Mouse (Mus musculus) bone marrow macrophage, adult 2 months (primary cell): ENCODE measurements around the gene Tmem235. TPM values are rescaled to one million over a fixed set of nuclear protein-coding genes. Genes with fewer than 3 reads are reported as not detected.

Experiments used
- H3K27ac ChIP-seq: 2 replicates; pipeline ENCODE4 v1.5.1; 2012; ENCODE audit warnings: low read depth, low read length; ENCODE audit not compliant: insufficient read depth
- H3K4me1 ChIP-seq: 2 replicates; pipeline ENCODE4 v1.6.1; 2012; ENCODE audit warnings: low read length; ENCODE audit not compliant: control insufficient read depth, insufficient read depth
- H3K4me3 ChIP-seq: 2 replicates; pipeline ENCODE4 v1.5.1; 2012; ENCODE audit warnings: mild to moderate bottlenecking, low read length, moderate library complexity; ENCODE audit not compliant: insufficient read depth
- CTCF ChIP-seq: IDR thresholded peaks from 2 replicates; pipeline ENCODE4 v1.5.1; 2012; ENCODE audit warnings: low read depth, mild to moderate bottlenecking, low read length, moderate library complexity
- POLR2A ChIP-seq: IDR thresholded peaks from 2 replicates; pipeline ENCODE4 v1.6.1; 2012; ENCODE audit warnings: mild to moderate bottlenecking, low read depth, low read length, borderline replicate concordance
- polyA plus RNA-seq: library from polyadenylated mRNA; stranded (reverse); fragments of >200 nt; gene quantifications from 2 replicates; pipeline ENCODE4 v1.2.4, GENCODE M21; 2012; ENCODE audit not compliant: missing spikeins, insufficient read depth, insufficient read length

The Tmem235 gene
- polyA plus RNA-seq, 1 experiment = not detected

GRCm38 (mm10) chr11:117845651-117846050 lies 14.9 kb upstream of the Tmem235 start:
- no peak overlapping the region for H3K27ac ChIP-seq
- peaks cover 23% of the 10 kb centered on the region for H3K4me1 ChIP-seq
- TF ChIP-seq CTCF = no peak
- TF ChIP-seq POLR2A = no peak
- no peak overlapping the region for H3K4me3 ChIP-seq

DNA sequence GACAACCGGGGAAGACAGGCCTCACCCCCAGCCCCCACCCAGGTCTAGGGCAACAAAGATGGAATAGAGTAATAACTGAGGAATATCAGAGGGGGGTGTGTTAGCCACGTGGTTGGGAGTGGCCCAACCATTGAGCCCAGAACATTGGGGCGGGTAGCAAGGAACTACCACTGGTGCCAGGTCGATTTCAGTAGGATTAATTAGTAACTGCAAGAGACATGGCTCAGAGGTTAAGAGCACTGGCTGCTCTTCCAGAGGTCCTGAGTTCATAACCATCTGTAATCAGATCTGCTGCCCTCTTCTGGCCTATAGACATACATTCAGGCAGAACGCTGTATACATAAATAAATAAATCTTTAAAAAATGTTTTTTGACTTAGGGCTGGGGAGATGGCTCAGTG lies 13.9 kb upstream of the Tmem235 start:
- no peak for TF ChIP-seq CTCF
- no peak for TF ChIP-seq POLR2A
- Histone ChIP-seq H3K4me1 (peaks cover 23% of the 10 kb centered on the region), H3K27ac (peak overlapping the region; percentile 94), H3K4me3 (no peak overlapping the region)

DNA sequence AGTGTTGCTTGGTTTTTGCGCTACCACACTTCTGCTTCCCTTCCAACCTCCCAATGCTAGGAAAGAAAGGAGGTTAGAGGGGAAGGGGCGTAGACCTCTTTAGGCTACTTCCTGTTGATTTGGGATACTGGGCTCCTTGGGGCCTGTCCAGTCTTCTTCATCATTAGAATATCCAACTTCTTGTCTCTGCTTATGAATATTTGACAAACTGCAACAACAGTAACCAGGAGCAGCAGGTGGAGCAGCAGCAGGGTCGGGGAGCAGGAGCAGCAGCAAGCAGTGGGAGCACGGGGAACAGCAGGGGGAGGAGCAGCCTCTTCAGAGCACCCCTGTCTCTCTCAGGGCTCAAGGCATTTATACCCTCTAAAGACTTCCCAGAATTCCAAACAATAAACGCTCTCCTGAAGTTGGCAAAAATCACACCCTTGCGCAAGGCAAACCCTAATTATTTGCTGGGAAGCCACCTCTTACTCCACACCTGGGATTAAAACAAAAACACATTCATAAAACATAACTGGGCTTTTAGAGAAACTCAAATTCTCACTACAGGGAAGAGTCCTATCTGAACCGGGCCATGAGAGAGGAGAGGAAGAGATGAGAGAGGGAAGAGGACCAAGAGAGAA lies 12.8 kb upstream of the Tmem235 start:
- H3K4me1 ChIP-seq = peaks cover 18% of the 10 kb centered on the region
- H3K27ac ChIP-seq = peak overlapping the region; percentile 94
- TF ChIP-seq POLR2A (no peak), CTCF (no peak)
- H3K4me3 ChIP-seq = peak overlapping the region; percentile 88

GRCm38 (mm10) chr11:117848271-117848984 lies 12.1 kb upstream of the Tmem235 start:
- TF ChIP-seq CTCF (no peak), POLR2A (no peak)
- peak overlapping the region; percentile 88 for H3K4me3 ChIP-seq
- peaks cover 18% of the 10 kb centered on the region for H3K4me1 ChIP-seq
- peak overlapping the region; percentile 94 for H3K27ac ChIP-seq

- Histone ChIP-seq H3K27ac (peak within 1 kb of the TSS; percentile 94), H3K4me1 (peaks cover 18% of the 10 kb centered on the region), H3K4me3 (peak within 1 kb of the TSS; percentile 93)
- TF ChIP-seq CTCF (no peak), POLR2A (no peak)
Observed at GRCm38 (mm10) chr11:117848985-117849671, 11.4 kb upstream of the Tmem235 start, which contains the start of gene Birc5. TSS of gene Birc5 (plus strand) at chr11:117849251.

GRCm38 (mm10) chr11:117852875-117853274 lies 7.7 kb upstream of the Tmem235 start:
- Histone ChIP-seq H3K4me1 (peaks cover 10% of the 10 kb centered on the region), H3K4me3 (no peak overlapping the region), H3K27ac (no peak overlapping the region)
- TF ChIP-seq CTCF = no peak
- no peak for TF ChIP-seq POLR2A

DNA sequence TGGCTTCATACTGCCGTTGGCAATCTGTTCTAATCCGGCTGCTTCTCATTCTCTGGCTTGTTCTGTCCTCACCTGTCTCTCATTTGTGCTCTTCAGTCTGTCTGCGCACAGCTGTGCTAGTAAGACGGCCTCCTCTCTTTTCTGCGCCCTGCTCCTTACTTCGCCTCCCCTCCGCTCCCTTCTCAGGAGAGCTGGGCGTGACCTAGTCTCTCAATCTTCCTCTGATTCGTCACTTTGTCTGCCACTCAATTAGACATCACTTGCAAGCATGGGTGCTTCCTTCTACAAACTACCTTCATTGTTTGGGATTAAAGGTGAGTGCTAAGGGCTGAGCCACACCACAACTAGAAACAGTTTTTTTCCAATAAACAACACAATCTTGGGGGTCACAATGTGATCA lies 6.3 kb upstream of the Tmem235 start:
- Histone ChIP-seq H3K27ac (no peak overlapping the region), H3K4me3 (no peak overlapping the region), H3K4me1 (peaks cover 8% of the 10 kb centered on the region)
- TF ChIP-seq CTCF = no peak
- no peak for TF ChIP-seq POLR2A

- Histone ChIP-seq H3K27ac (no peak overlapping the region), H3K4me1 (peaks cover 6% of the 10 kb centered on the region), H3K4me3 (no peak overlapping the region)
- TF ChIP-seq POLR2A = no peak
Observed at GRCm38 (mm10) chr11:117855360-117855759, 5.2 kb upstream of the Tmem235 start.

GRCm38 (mm10) chr11:117855975-117856374 lies 4.6 kb upstream of the Tmem235 start:
- H3K27ac ChIP-seq = no peak overlapping the region
- H3K4me1 ChIP-seq = 0 out of 2 replicates have a peak, but pooled peaks cover 4% of the 10 kb centered on the region
- TF ChIP-seq CTCF = no peak
- no peak overlapping the region for H3K4me3 ChIP-seq

GRCm38 (mm10) chr11:117857462-117857861 lies 3.1 kb upstream of the Tmem235 start:
- Histone ChIP-seq H3K4me1 (0 out of 2 replicates have a peak, but pooled peaks cover 4% of the 10 kb centered on the region), H3K27ac (no peak overlapping the region), H3K4me3 (no peak overlapping the region)
- no peak for TF ChIP-seq POLR2A
- TF ChIP-seq CTCF = no peak
